Mouse (Mus musculus) MEL (cell line): ENCODE measurements around the gene Slit1. TPM values are rescaled to one million over a fixed set of nuclear protein-coding genes. Genes with fewer than 3 reads are reported as not detected.

ENCODE experiments used
- DNase-seq: peaks from one replicate; pipeline ENCODE4 v3.0.0; 2011; ENCODE audit warnings: low read depth, low spot score
- H3K27ac ChIP-seq: 2 replicates; pipeline ENCODE4 v1.5.1; 2012; ENCODE audit warnings: low read depth, mild to moderate bottlenecking, control low read depth, low read length, moderate library complexity; ENCODE audit not compliant: control insufficient read depth
- H3K27me3 ChIP-seq, 2 experiments: fragments of 150-350 bp in 1 of 2; sonication (generic) in 1 of 2; 2 replicates each; pipeline ENCODE4 v1.6.1; 2012; ENCODE audit warnings: low read length in 2 of 2, mild to moderate bottlenecking in 2 of 2, improper control_type of control experiment in 1 of 2, moderate library complexity in 1 of 2; ENCODE audit not compliant: insufficient read depth in 2 of 2, control insufficient read depth in 1 of 2
- H3K36me3 ChIP-seq, 2 experiments: 2 replicates each; pipeline ENCODE4 v1.6.1; 2012 to 2014; ENCODE audit warnings: low read length in 2 of 2, improper control_type of control experiment in 1 of 2, inconsistent platforms in 1 of 2, mild to moderate bottlenecking in 1 of 2; ENCODE audit not compliant: insufficient read depth in 2 of 2, control insufficient read depth in 1 of 2
- H3K4me1 ChIP-seq, 2 experiments: fragments of 150-350 bp in 1 of 2; sonication (generic) in 1 of 2; 2 replicates each; pipeline ENCODE4 v1.6.1; 2012; ENCODE audit warnings: low read length in 2 of 2, improper control_type of control experiment in 1 of 2, mild to moderate bottlenecking in 1 of 2; ENCODE audit not compliant: insufficient read depth in 2 of 2, control insufficient read depth in 1 of 2
- H3K4me3 ChIP-seq, 2 experiments: fragments of 150-350 bp in 1 of 2; sonication (generic) in 1 of 2; 2 replicates each; pipeline ENCODE4 v1.5.1; 2012; ENCODE audit warnings: low read depth in 2 of 2, low read length in 2 of 2, mild to moderate bottlenecking in 2 of 2, moderate library complexity in 2 of 2, control low read depth in 1 of 2, improper control_type of control experiment in 1 of 2; ENCODE audit not compliant: control insufficient read depth in 1 of 2, insufficient read depth in 1 of 2
- H3K79me2 ChIP-seq: 2 replicates; pipeline ENCODE4 v1.6.1; 2012; ENCODE audit warnings: mild to moderate bottlenecking, low read length, moderate library complexity; ENCODE audit not compliant: control insufficient read depth, poor library complexity, insufficient read depth
- H3K9ac ChIP-seq: 2 replicates; pipeline ENCODE4 v1.6.1; 2012; ENCODE audit warnings: low read depth, mild to moderate bottlenecking, control low read depth, low read length, moderate library complexity; ENCODE audit not compliant: control insufficient read depth, poor library complexity, severe bottlenecking
- H3K9me3 ChIP-seq: fragments of 150-350 bp; sonication (generic); replicated peaks from 2 replicates; pipeline ENCODE4 v1.6.1; 2012; ENCODE audit warnings: mild to moderate bottlenecking, low read length, improper control_type of control experiment, moderate library complexity; ENCODE audit not compliant: insufficient read depth
- BHLHE40 ChIP-seq: IDR thresholded peaks from 2 replicates; pipeline ENCODE4 v1.6.1; 2012; ENCODE audit warnings: low read depth, mild to moderate bottlenecking, inconsistent platforms, low read length, improper control_type of control experiment, borderline replicate concordance
- CHD2 ChIP-seq: IDR thresholded peaks from 2 replicates; pipeline ENCODE4 v1.6.1; 2011; ENCODE audit warnings: low read length, improper control_type of control experiment
- CTCF ChIP-seq, 3 experiments: IDR thresholded peaks in 2 of 3; conservative IDR thresholded peaks in 1 of 3; 2 replicates each; pipeline ENCODE4 v1.5.1; 2011 to 2012; ENCODE audit warnings: low read length in 3 of 3, low read depth in 2 of 3, mild to moderate bottlenecking in 2 of 3, improper control_type of control experiment in 1 of 3, inconsistent platforms in 1 of 3, mixed read lengths in 1 of 3, moderate library complexity in 1 of 3; ENCODE audit not compliant: control insufficient read depth in 1 of 3, insufficient read depth in 1 of 3, poor library complexity in 1 of 3, severe bottlenecking in 1 of 3
- E2F4 ChIP-seq: IDR thresholded peaks from 2 replicates; pipeline ENCODE4 v1.6.1; 2011; ENCODE audit warnings: low read depth, low read length, improper control_type of control experiment, borderline replicate concordance
- ELF1 ChIP-seq: IDR thresholded peaks from 2 replicates; pipeline ENCODE4 v1.6.1; 2014; ENCODE audit warnings: low read depth, mild to moderate bottlenecking, inconsistent platforms, low read length, improper control_type of control experiment, moderate library complexity
- EP300 ChIP-seq, 2 experiments: IDR thresholded peaks; 2 replicates each; pipeline ENCODE4 v1.6.1; 2011; ENCODE audit warnings: improper control_type of control experiment in 2 of 2, low read length in 2 of 2, low read depth in 1 of 2, mild to moderate bottlenecking in 1 of 2
- GABPA ChIP-seq: IDR thresholded peaks from 2 replicates; pipeline ENCODE4 v1.6.1; 2012; ENCODE audit warnings: low read depth, mild to moderate bottlenecking, inconsistent platforms, low read length, improper control_type of control experiment, moderate library complexity
- GATA1 ChIP-seq: IDR thresholded peaks from 2 replicates; pipeline ENCODE4 v1.6.1; 2011; ENCODE audit warnings: low read depth, low read length, improper control_type of control experiment
- HCFC1 ChIP-seq: IDR thresholded peaks from 2 replicates; pipeline ENCODE4 v1.6.1; 2012; ENCODE audit warnings: low read depth, mild to moderate bottlenecking, inconsistent platforms, low read length, improper control_type of control experiment, moderate library complexity
- JUND ChIP-seq: IDR thresholded peaks from 2 replicates; pipeline ENCODE4 v1.6.1; 2011; ENCODE audit warnings: low read depth, mild to moderate bottlenecking, improper control_type of control experiment, low read length
- KAT2A ChIP-seq: conservative IDR thresholded peaks from 2 replicates; pipeline ENCODE4 v1.6.1; 2012; ENCODE audit warnings: low read depth, low read length, improper control_type of control experiment, inconsistent platforms
- MAFK ChIP-seq: IDR thresholded peaks from 2 replicates; pipeline ENCODE4 v1.6.1; 2011; ENCODE audit warnings: low read depth, mild to moderate bottlenecking, low read length, improper control_type of control experiment, borderline replicate concordance
- MAZ ChIP-seq: IDR thresholded peaks from 2 replicates; pipeline ENCODE4 v1.6.1; 2012; ENCODE audit warnings: low read depth, mild to moderate bottlenecking, inconsistent platforms, low read length, improper control_type of control experiment
- MEF2A ChIP-seq: IDR thresholded peaks from 2 replicates; pipeline ENCODE4 v1.6.1; 2014; ENCODE audit warnings: low read depth, mild to moderate bottlenecking, inconsistent platforms, low read length, improper control_type of control experiment; ENCODE audit not compliant: poor library complexity, insufficient replicate concordance, severe bottlenecking; ENCODE audit errors: extremely low read depth
- MYB ChIP-seq: IDR thresholded peaks from 2 replicates; pipeline ENCODE4 v1.6.1; 2011; ENCODE audit warnings: mild to moderate bottlenecking, low read depth, low read length, improper control_type of control experiment
- MYC ChIP-seq: IDR thresholded peaks from 2 replicates; pipeline ENCODE4 v1.6.1; 2011; ENCODE audit warnings: low read depth, mild to moderate bottlenecking, low read length, improper control_type of control experiment, moderate library complexity
- NELFE ChIP-seq: IDR thresholded peaks from 2 replicates; pipeline ENCODE4 v1.6.1; 2011; ENCODE audit warnings: low read depth, low read length, improper control_type of control experiment
- NRF1 ChIP-seq: IDR thresholded peaks from 2 replicates; pipeline ENCODE4 v1.6.1; 2014; ENCODE audit warnings: low read depth, mild to moderate bottlenecking, inconsistent platforms, low read length, improper control_type of control experiment, moderate library complexity; ENCODE audit not compliant: poor library complexity, insufficient read depth, severe bottlenecking
- POLR2A ChIP-seq, 2 experiments: IDR thresholded peaks; 2 replicates each; pipeline ENCODE4 v1.6.1; 2011 to 2012; ENCODE audit warnings: low read length in 2 of 2, mild to moderate bottlenecking in 2 of 2, control low read depth in 1 of 2, improper control_type of control experiment in 1 of 2, low read depth in 1 of 2, moderate library complexity in 1 of 2; ENCODE audit not compliant: control insufficient read depth in 1 of 2, insufficient read depth in 1 of 2, poor library complexity in 1 of 2
- POLR2AphosphoS5 ChIP-seq: IDR thresholded peaks from 2 replicates; pipeline ENCODE4 v1.6.1; 2012; ENCODE audit warnings: low read depth, borderline replicate concordance, mild to moderate bottlenecking, inconsistent platforms, low read length, moderate library complexity, mixed read lengths
- RAD21 ChIP-seq: IDR thresholded peaks from 2 replicates; pipeline ENCODE4 v1.6.1; 2011; ENCODE audit warnings: mild to moderate bottlenecking, low read depth, low read length, improper control_type of control experiment
- SIN3A ChIP-seq: IDR thresholded peaks from 2 replicates; pipeline ENCODE4 v1.6.1; 2012; ENCODE audit warnings: low read length, improper control_type of control experiment, inconsistent platforms
- SMC3 ChIP-seq: IDR thresholded peaks from 2 replicates; pipeline ENCODE4 v1.6.1; 2011; ENCODE audit warnings: low read depth, low read length, improper control_type of control experiment
- TAL1 ChIP-seq: IDR thresholded peaks from 2 replicates; pipeline ENCODE4 v1.6.1; 2012; ENCODE audit warnings: mild to moderate bottlenecking, inconsistent platforms, low read length, moderate library complexity, mixed read lengths
- TBP ChIP-seq: IDR thresholded peaks from 2 replicates; pipeline ENCODE4 v1.8.0; 2011; ENCODE audit warnings: low read depth, low read length, improper control_type of control experiment
- TCF12 ChIP-seq: IDR thresholded peaks from 2 replicates; pipeline ENCODE4 v1.6.1; 2014; ENCODE audit warnings: low read depth, mild to moderate bottlenecking, inconsistent platforms, low read length, improper control_type of control experiment, moderate library complexity
- UBTF ChIP-seq: IDR thresholded peaks from 2 replicates; pipeline ENCODE4 v1.6.1; 2012; ENCODE audit warnings: low read depth, mild to moderate bottlenecking, inconsistent platforms, low read length, improper control_type of control experiment, moderate library complexity, borderline replicate concordance; ENCODE audit not compliant: insufficient read depth
- USF1 ChIP-seq: IDR thresholded peaks from 2 replicates; pipeline ENCODE4 v1.6.1; 2014; ENCODE audit warnings: low read depth, mild to moderate bottlenecking, inconsistent platforms, low read length, improper control_type of control experiment, moderate library complexity
- USF2 ChIP-seq, 2 experiments: IDR thresholded peaks; 2 replicates each; pipeline ENCODE4 v1.6.1; 2011 to 2012; ENCODE audit warnings: improper control_type of control experiment in 2 of 2, low read length in 2 of 2, borderline replicate concordance in 1 of 2, inconsistent platforms in 1 of 2, low read depth in 1 of 2, mild to moderate bottlenecking in 1 of 2; ENCODE audit not compliant: insufficient read depth in 1 of 2
- ZKSCAN1 ChIP-seq: IDR thresholded peaks from 2 replicates; pipeline ENCODE4 v1.6.1; 2012; ENCODE audit warnings: low read depth, mild to moderate bottlenecking, inconsistent platforms, low read length, improper control_type of control experiment, moderate library complexity
- ZMIZ1 ChIP-seq: IDR thresholded peaks from 2 replicates; pipeline ENCODE4 v1.6.1; 2012; ENCODE audit warnings: low read depth, mild to moderate bottlenecking, inconsistent platforms, low read length, improper control_type of control experiment, moderate library complexity
- ZNF384 ChIP-seq: IDR thresholded peaks from 2 replicates; pipeline ENCODE4 v1.6.1; 2012; ENCODE audit warnings: low read depth, mild to moderate bottlenecking, inconsistent platforms, low read length, improper control_type of control experiment
- polyA plus RNA-seq, 2 experiments: library from polyadenylated mRNA; stranded (reverse) in 1 of 2; unstranded in 1 of 2; fragments of >175 nt in 1 of 2; fragments of >200 nt in 1 of 2; gene quantifications; 2 replicates each; pipeline versions ENCODE4 v1.2.1 to v1.2.4; 2012; ENCODE audit warnings: low replicate concordance in 2 of 2, low read depth in 1 of 2; ENCODE audit not compliant: insufficient read length in 2 of 2, insufficient read depth in 1 of 2, missing spikeins in 1 of 2
- total RNA-seq: library from RNA; depleted of rRNA; stranded (reverse); fragments of 300-350 nt; gene quantifications from 2 replicates; pipeline ENCODE4 v1.2.3, GENCODE M21; 2012

Gene Slit1
- total and polyA plus RNA-seq, 3 experiments = 0.04 TPM; not detected in 1

GRCm38 (mm10) chr19:41786896-41787295, 43.4 kb upstream of the Slit1 start (continued):
- TF ChIP-seq HCFC1 = no peak
- TF ChIP-seq POLR2A (IDR thresholded peaks at IDR 0.05; ENCODE audit: control insufficient read depth in 1 of 2, insufficient read depth in 1 of 2, low read depth in 1 of 2, low read length in 2 of 2, poor library complexity in 1 of 2) = no peak
- no peak for TF ChIP-seq BHLHE40
- TF ChIP-seq MEF2A = no peak
- no peak for TF ChIP-seq ZMIZ1
- TF ChIP-seq CHD2 = no peak
- TF ChIP-seq USF1 = no peak
- no peak for TF ChIP-seq ZKSCAN1
- TF ChIP-seq NRF1 = no peak
- peak; percentile 88 for TF ChIP-seq TCF12
- TF ChIP-seq EP300 (IDR thresholded peaks at IDR 0.05; ENCODE audit: low read depth in 1 of 2, low read length in 2 of 2) = peak; percentile 93 to 94
- no peak for TF ChIP-seq KAT2A
- no peak for TF ChIP-seq MYC
- peak; percentile 85 for TF ChIP-seq ZNF384
- no peak for TF ChIP-seq ELF1
- TF ChIP-seq UBTF = no peak
- no peak for TF ChIP-seq MYB
- TF ChIP-seq MAZ = no peak
- TF ChIP-seq GATA1 = peak; percentile 94
- peak; percentile 74 for TF ChIP-seq TAL1
- no peak for TF ChIP-seq TBP

- no peaks in the 10 kb centered on the region for H3K79me2 ChIP-seq
- H3K27ac ChIP-seq = no peak overlapping the region
- H3K4me3 ChIP-seq = no peak overlapping the region
- H3K27me3 ChIP-seq = no peaks in the 10 kb centered on the region
- H3K9ac ChIP-seq = no peak overlapping the region
- DNase-seq = no peak
- no peaks in the 10 kb centered on the region for H3K9me3 ChIP-seq
- no peaks in the 10 kb centered on the region for H3K4me1 ChIP-seq
- TF ChIP-seq MYB (no peak), E2F4 (no peak), HCFC1 (no peak), JUND (no peak), SIN3A (no peak), POLR2AphosphoS5 (no peak), NRF1 (no peak), EP300 (IDR thresholded peaks at IDR 0.05; ENCODE audit: low read depth in 1 of 2, low read length in 2 of 2) (no peak), GABPA (no peak), RAD21 (peak; percentile 33), ZNF384 (no peak), USF2 (IDR thresholded peaks at IDR 0.05; ENCODE audit: borderline replicate concordance in 1 of 2, insufficient read depth in 1 of 2, low read depth in 1 of 2, low read length in 2 of 2) (no peak), KAT2A (no peak), UBTF (no peak), SMC3 (peak; percentile 69), TCF12 (no peak), MAZ (no peak), NELFE (no peak), CTCF (IDR thresholded peaks at IDR 0.05 in 2 of 3, conservative IDR thresholded peaks at IDR 0.05 in 1 of 3; ENCODE audit: control insufficient read depth in 1 of 3, insufficient read depth in 1 of 3, low read depth in 2 of 3, low read length in 3 of 3, poor library complexity in 1 of 3, severe bottlenecking in 1 of 3) (peak; percentile 21 to 62 (median 56); a peak in 4 of 6 replicates), MYC (no peak), POLR2A (IDR thresholded peaks at IDR 0.05; ENCODE audit: control insufficient read depth in 1 of 2, insufficient read depth in 1 of 2, low read depth in 1 of 2, low read length in 2 of 2, poor library complexity in 1 of 2) (no peak), ZMIZ1 (no peak), MAFK (no peak)
- H3K36me3 ChIP-seq = peaks cover 0 to 63% of the 10 kb centered on the region in 2 experiments; a peak in 2 of 4 replicates
Measured at GRCm38 (mm10) chr19:41777514-41777913, 34.0 kb upstream of the Slit1 start.
